Mouse (Mus musculus) R1 (cell line): Measurements from ENCODE around the gene Prmt8.

Experiments used
- DNase-seq: peaks from one replicate; pipeline ENCODE4 v3.0.0-alpha.2; 2018; ENCODE audit warnings: low read depth, low spot score

The Prmt8 gene

GRCm38 (mm10) chr6:127663263-127663662 is 106.0 kb downstream of the Prmt8 start:
- DNase-seq: no peak

- DNase-seq: no peak
These were observed 107.5 kb downstream of the Prmt8 start for GRCm38 (mm10) chr6:127661717-127662292.

GRCm38 (mm10) chr6:127659966-127660365 is 109.3 kb downstream of the Prmt8 start:
- no peak for DNase-seq

- DNase-seq: no peak
These were observed 109.8 kb downstream of the Prmt8 start for GRCm38 (mm10) chr6:127659472-127659871.

GRCm38 (mm10) chr6:127657152-127657551 is 112.1 kb downstream of the Prmt8 start:
- no peak for DNase-seq

GRCm38 (mm10) chr6:127655988-127656387 is 113.3 kb downstream of the Prmt8 start:
- DNase-seq: no peak

- DNase-seq: no peak
These were observed 128.0 kb downstream of the Prmt8 start for GRCm38 (mm10) chr6:127641077-127641801.
